In genomic region chr10:81385603-81386306, GRCm38 (mm10) we compare ENCODE assay signal across 9 mouse cellular contexts. TPM values are rescaled to one million over a fixed set of nuclear protein-coding genes. Genes with fewer than 3 reads are reported as not detected.
A peak's percentile ranks its signal among the peaks of the same experiment; 100 is the strongest.
DNase-seq lines count a peak whose midpoint lies in the region; ATAC-seq and TF ChIP-seq lines count a peak whose summit lies in the region.
"Had no signal": no experiment of that assay in that cellular context is flagged by ENCODE, and none has a peak within 500 bp of the region (broad histone marks: within the 10 kb centered on the region; RNA-seq: fewer than 3 reads in every experiment).

No protein-coding gene starts in this region.

- peaks cover 33% of the 10 kb centered on the region for H3K79me2 ChIP-seq in C2C12 (ENCODE audit: control insufficient read depth, insufficient read depth)

- H3K27ac ChIP-seq in gastrocnemius, adult 2 months = no peak overlapping the region
- no peak overlapping the region for H3K27ac ChIP-seq in forebrain, embryonic 10.5 days
- H3K27ac ChIP-seq in liver, embryonic 13.5 days = no peak overlapping the region

- H3ac ChIP-seq in C2C12 (ENCODE audit: control insufficient read depth, insufficient read length, low read depth) = peak overlapping the region; percentile 89

- no peaks in the 10 kb centered on the region for H3K27me3 ChIP-seq in C2C12 (ENCODE audit: control insufficient read depth, insufficient read depth, insufficient read length)
- no peaks in the 10 kb centered on the region for H3K27me3 ChIP-seq in forebrain, embryonic 10.5 days (ENCODE audit: poor library complexity, severe bottlenecking)
- no peaks in the 10 kb centered on the region for H3K27me3 ChIP-seq in liver, embryonic 13.5 days

- peaks cover 25% of the 10 kb centered on the region for H3K79me3 ChIP-seq in C2C12 (ENCODE audit: low read depth)

- peak overlapping the region; percentile 89 for H3K9ac ChIP-seq in liver, embryonic 13.5 days

- intact Hi-C loops in gastrocnemius, adult 2 months (cut with DNase I) = no loop called here
- intact Hi-C loops in gastrocnemius, postnatal 36 days (cut with DNase I) = no loop called here

- no peaks in the 10 kb centered on the region for H3K9me3 ChIP-seq in forebrain, embryonic 10.5 days
- H3K9me3 ChIP-seq in liver, embryonic 13.5 days (replicated peaks) = no peaks in the 10 kb centered on the region

- DNase-seq in gastrocnemius, adult 2 months = no peak
- DNase-seq in gastrocnemius, postnatal 36 days = no peak
- no peak for DNase-seq in forebrain, embryonic 10.5 days (ENCODE audit: extremely low spot score, low spot score)
- no peak for DNase-seq in liver, embryonic 13.5 days
- no peak for DNase-seq in adrenal gland, postnatal 25 days
- no peak for DNase-seq in thymus, postnatal 36 days
- DNase-seq in T-cell, adult 2 months (ENCODE audit: low spot score) = no peak
- DNase-seq: thymus, postnatal 25 days had no signal

- WGBS in forebrain, embryonic 10.5 days = 89% methylated on average over 22 of the region's 22 CpGs
- 66% methylated on average over 22 of the region's 22 CpGs for whole genome bisulfite sequencing in liver, embryonic 13.5 days (ENCODE audit: insufficient replicate concordance)

- TF ChIP-seq CTCF in gastrocnemius, adult 2 months (IDR thresholded peaks at IDR 0.05) = no peak
- TF ChIP-seq CTCF in C2C12 (IDR thresholded peaks at IDR 0.05; ENCODE audit: control insufficient read depth, insufficient read depth, insufficient read length) = no peak

- H3K4me1 ChIP-seq in forebrain, embryonic 10.5 days = peaks cover 29% of the 10 kb centered on the region
- H3K4me1 ChIP-seq in liver, embryonic 13.5 days (replicated peaks) = peaks cover 69% of the 10 kb centered on the region

- ATAC-seq in liver, embryonic 13.5 days (ENCODE audit: low read depth) = no peak

- H3K4me3 ChIP-seq in gastrocnemius, adult 2 months = peak overlapping the region; percentile 80
- peak overlapping the region; percentile 100 for H3K4me3 ChIP-seq in C2C12 (ENCODE audit: insufficient read depth, poor library complexity, severe bottlenecking)
- H3K4me3 ChIP-seq in forebrain, embryonic 10.5 days = peak overlapping the region; percentile 87
- peak overlapping the region; percentile 96 for H3K4me3 ChIP-seq in liver, embryonic 13.5 days (replicated peaks)

- peak overlapping the region; percentile 92 for H3K4me2 ChIP-seq in liver, embryonic 13.5 days

- H3K36me3 ChIP-seq in C2C12 (ENCODE audit: control insufficient read depth, insufficient read depth) = peaks cover 34% of the 10 kb centered on the region
- peaks cover 44% of the 10 kb centered on the region for H3K36me3 ChIP-seq in forebrain, embryonic 10.5 days (replicated peaks)
- H3K36me3 ChIP-seq in liver, embryonic 13.5 days = peaks cover 38% of the 10 kb centered on the region

TF ChIP-seq in C2C12, 6 proteins besides CTCF, POLR2A, EP300 and RAD21:
- TF ChIP-seq MYOG (IDR thresholded peaks at IDR 0.05; ENCODE audit: control insufficient read depth, extremely low read depth, insufficient read length) (no peak), MYOD1 (IDR thresholded peaks at IDR 0.05; ENCODE audit: control insufficient read depth, insufficient read length, low read depth) (no peak), FOSL1 (IDR thresholded peaks at IDR 0.05; ENCODE audit: insufficient read depth, low read length, poor library complexity, severe bottlenecking) (no peak)

RNA-seq across cellular contexts. Expression of gene Gm48551, which starts 1.5 kb away (rescaled TPM):
- 1 to 10 TPM in 1 of 2 experiments, under 1 TPM in 1; 0.87 to 2.8 TPM for total RNA-seq in gastrocnemius, adult 2 months (2021)
- total RNA-seq in gastrocnemius, postnatal 36 days (2021) = 1 to 10 TPM in 1 of 2 experiments, under 1 TPM in 1; 0.89 to 1.2 TPM
- 1.7 TPM for polyA plus RNA-seq in C2C12 (2012; fragmentation: generic; extraction: Trizol)
- 2.6 and 3.1 TPM in 2 replicates for polyA plus RNA-seq in forebrain, embryonic 10.5 days (2016; fragmentation: Nextera tagmentation; extraction: Ambion mirVana)
- polyA plus RNA-seq in liver, embryonic 13.5 days (2015; fragmentation: Nextera tagmentation; extraction: Ambion mirVana) = 0.86 and 0.89 TPM in 2 replicates
- 1.7 TPM in 2 replicates for total RNA-seq in adrenal gland, postnatal 25 days (2021)

RNA-seq across cellular contexts. Expression of gene Dohh, which starts 1.5 kb away (rescaled TPM):
- 10 to 100 TPM; 38.1 to 39.8 TPM for total RNA-seq in gastrocnemius, adult 2 months (2021)
- 10 to 100 TPM; 36.5 to 42.5 TPM for total RNA-seq in gastrocnemius, postnatal 36 days (2021)
- 148 TPM for polyA plus RNA-seq in C2C12 (2012; fragmentation: generic; extraction: Trizol)
- 96.8 and 97.9 TPM in 2 replicates for polyA plus RNA-seq in forebrain, embryonic 10.5 days (2016; fragmentation: Nextera tagmentation; extraction: Ambion mirVana)
- 61.1 and 68.7 TPM in 2 replicates for polyA plus RNA-seq in liver, embryonic 13.5 days (2015; fragmentation: Nextera tagmentation; extraction: Ambion mirVana)
- total RNA-seq in adrenal gland, postnatal 25 days (2021) = 48.4 and 52.7 TPM in 2 replicates

RNA-seq across cellular contexts. Expression of gene Gm48552, which starts 3.0 kb away (rescaled TPM):
- 1 to 10 TPM in 1 of 2 experiments, under 1 TPM in 1; 0.84 to 1.0 TPM for total RNA-seq in gastrocnemius, adult 2 months (2021)
- total RNA-seq in gastrocnemius, postnatal 36 days (2021) = under 1 TPM; 0.59 to 0.77 TPM
- polyA plus RNA-seq in C2C12 (2012; fragmentation: generic; extraction: Trizol) = 0.20 TPM
- 0.78 and 1.4 TPM in 2 replicates for polyA plus RNA-seq in forebrain, embryonic 10.5 days (2016; fragmentation: Nextera tagmentation; extraction: Ambion mirVana)
- polyA plus RNA-seq in liver, embryonic 13.5 days (2015; fragmentation: Nextera tagmentation; extraction: Ambion mirVana) = 0.93 TPM in 1 of 2 replicates, not detected in the other
- 1.5 TPM in 1 of 2 replicates, not detected in the other for total RNA-seq in adrenal gland, postnatal 25 days (2021)

RNA-seq across cellular contexts. Expression of gene Smim24, which starts 7.1 kb away (rescaled TPM):
- not detected for total RNA-seq in gastrocnemius, adult 2 months (2021)
- total RNA-seq in gastrocnemius, postnatal 36 days (2021) = under 1 TPM; 0.37 to 0.38 TPM
- 0.32 TPM for polyA plus RNA-seq in C2C12 (2012; fragmentation: generic; extraction: Trizol)
- polyA plus RNA-seq in forebrain, embryonic 10.5 days (2016; fragmentation: Nextera tagmentation; extraction: Ambion mirVana) = 1.6 and 1.9 TPM in 2 replicates
- polyA plus RNA-seq in liver, embryonic 13.5 days (2015; fragmentation: Nextera tagmentation; extraction: Ambion mirVana) = 1.8 TPM in 2 replicates
- 1.4 TPM in 1 of 2 replicates, not detected in the other for total RNA-seq in adrenal gland, postnatal 25 days (2021)

RNA-seq across cellular contexts. Expression of gene Fzr1, which starts 7.4 kb away (rescaled TPM):
- 10 to 100 TPM; 14.0 to 18.8 TPM for total RNA-seq in gastrocnemius, adult 2 months (2021)
- 10 to 100 TPM; 14.2 to 15.9 TPM for total RNA-seq in gastrocnemius, postnatal 36 days (2021)
- 61.6 TPM for polyA plus RNA-seq in C2C12 (2012; fragmentation: generic; extraction: Trizol)
- 135 and 139 TPM in 2 replicates for polyA plus RNA-seq in forebrain, embryonic 10.5 days (2016; fragmentation: Nextera tagmentation; extraction: Ambion mirVana)
- 89.5 and 94.1 TPM in 2 replicates for polyA plus RNA-seq in liver, embryonic 13.5 days (2015; fragmentation: Nextera tagmentation; extraction: Ambion mirVana)
- 49.3 and 51.6 TPM in 2 replicates for total RNA-seq in adrenal gland, postnatal 25 days (2021)
